9 mouse cellular contexts compared by ENCODE assay signal in the genomic region with DNA sequence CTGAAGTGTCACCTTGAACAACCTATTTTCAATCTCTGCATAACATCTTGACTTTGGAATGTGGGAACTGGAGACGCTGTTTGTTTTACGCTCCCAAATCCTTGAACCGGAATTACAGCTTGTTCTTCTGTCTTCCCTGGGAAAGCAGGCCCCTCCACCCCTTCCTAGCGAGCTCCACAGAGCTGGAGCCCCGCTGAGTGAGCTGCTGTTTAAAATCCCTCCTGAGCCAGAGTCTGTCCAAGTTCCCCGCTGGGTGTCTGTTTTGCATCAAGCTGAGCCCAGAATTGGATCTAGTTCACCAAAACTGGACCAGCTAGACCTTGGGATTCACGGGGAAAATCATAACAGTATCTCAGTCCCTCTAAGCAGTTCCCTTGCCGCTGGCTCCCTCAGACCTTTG.
A peak's percentile ranks its signal among the peaks of the same experiment; 100 is the strongest.
DNase-seq lines count a peak whose midpoint lies in the region; ATAC-seq lines count a peak whose summit lies in the region.
"Had no signal": no experiment of that assay in that cellular context is flagged by ENCODE, and none has a peak within 500 bp of the region (broad histone marks: within the 10 kb centered on the region; RNA-seq: fewer than 3 reads in every experiment).

No protein-coding gene starts in this region.

- H3K4me1 ChIP-seq in forebrain, embryonic 10.5 days, result peaks cover 46% of the 10 kb centered on the region
- H3K4me1 ChIP-seq in heart, embryonic 16.5 days (ENCODE audit: control insufficient read depth, insufficient read depth, low read length), result peaks cover 10% of the 10 kb centered on the region; the same call in 1 of the 2 replicates
- H3K4me1 ChIP-seq in limb, embryonic 11.5 days (ENCODE audit: control insufficient read depth, insufficient read depth, low read length), result peaks cover 20% of the 10 kb centered on the region; the same call in 1 of the 2 replicates
- H3K4me1 ChIP-seq in neural tube, embryonic 15.5 days, result peaks cover 37% of the 10 kb centered on the region
- H3K4me1 ChIP-seq: liver, embryonic 13.5 days had no signal

- DNase-seq in layer of hippocampus, adult 9-11 months, result peak; percentile 34
- no peak for DNase-seq in layer of hippocampus, adult 11-12 months (ENCODE audit: low spot score)
- DNase-seq in forebrain, embryonic 10.5 days (ENCODE audit: extremely low spot score, low spot score), result peak; percentile 29
- peak; percentile 54 for DNase-seq in limb, embryonic 11.5 days (ENCODE audit: low spot score)
- no peak for DNase-seq in spleen, adult 18-20 months
- no peak for DNase-seq in adrenal gland, adult 18-20 months (ENCODE audit: low spot score in 2 of 2)
- DNase-seq: liver, embryonic 13.5 days had no signal

- H3K27me3 ChIP-seq in forebrain, embryonic 10.5 days (ENCODE audit: poor library complexity, severe bottlenecking), result no peaks in the 10 kb centered on the region
- no peaks in the 10 kb centered on the region for H3K27me3 ChIP-seq in heart, embryonic 16.5 days (ENCODE audit: control insufficient read depth, insufficient read depth, low read length)
- H3K27me3 ChIP-seq in limb, embryonic 11.5 days (ENCODE audit: control insufficient read depth, insufficient read depth, low read length), result no peaks in the 10 kb centered on the region
- H3K27me3 ChIP-seq in neural tube, embryonic 15.5 days (replicated peaks), result no peaks in the 10 kb centered on the region
- H3K27me3 ChIP-seq: liver, embryonic 13.5 days had no signal

- H3K4me2 ChIP-seq in heart, embryonic 16.5 days (ENCODE audit: low read depth, low read length), result peak overlapping the region; percentile 34
- no peak overlapping the region for H3K4me2 ChIP-seq in limb, embryonic 11.5 days (ENCODE audit: low read depth, severe bottlenecking)
- H3K4me2 ChIP-seq in neural tube, embryonic 15.5 days, result peak overlapping the region; percentile 15
- H3K4me2 ChIP-seq: liver, embryonic 13.5 days had no signal

- H3K9me3 ChIP-seq in forebrain, embryonic 10.5 days, result no peaks in the 10 kb centered on the region
- H3K9me3 ChIP-seq in heart, embryonic 16.5 days (replicated peaks; ENCODE audit: control insufficient read depth, low read length), result no peaks in the 10 kb centered on the region
- H3K9me3 ChIP-seq in limb, embryonic 11.5 days (ENCODE audit: control insufficient read depth, low read length), result no peaks in the 10 kb centered on the region
- no peaks in the 10 kb centered on the region for H3K9me3 ChIP-seq in neural tube, embryonic 15.5 days (replicated peaks)
- H3K9me3 ChIP-seq: liver, embryonic 13.5 days had no signal

- no peaks in the 10 kb centered on the region for H3K36me3 ChIP-seq in forebrain, embryonic 10.5 days (replicated peaks)
- no peaks in the 10 kb centered on the region for H3K36me3 ChIP-seq in heart, embryonic 16.5 days (ENCODE audit: control insufficient read depth, insufficient read depth)
- no peaks in the 10 kb centered on the region for H3K36me3 ChIP-seq in limb, embryonic 11.5 days (ENCODE audit: control insufficient read depth, insufficient read depth, low read length)
- H3K36me3 ChIP-seq in neural tube, embryonic 15.5 days, result no peaks in the 10 kb centered on the region
- H3K36me3 ChIP-seq: liver, embryonic 13.5 days had no signal

- 0 out of 2 replicates have a peak overlapping the region, but pooled peaks have one; percentile 41 for H3K9ac ChIP-seq in heart, embryonic 16.5 days (ENCODE audit: low read length)
- H3K9ac ChIP-seq in limb, embryonic 11.5 days (ENCODE audit: low read length), result no peak overlapping the region
- no peak overlapping the region for H3K9ac ChIP-seq in neural tube, embryonic 15.5 days (replicated peaks)
- H3K9ac ChIP-seq: liver, embryonic 13.5 days had no signal

- WGBS in forebrain, embryonic 10.5 days, result 5% methylated on average over 8 of the region's 8 CpGs
- 12% methylated on average over 8 of the region's 8 CpGs for whole genome bisulfite sequencing in heart, embryonic 16.5 days
- 10% methylated on average over 8 of the region's 8 CpGs for WGBS in limb, embryonic 11.5 days
- WGBS in neural tube, embryonic 15.5 days, result 15% methylated on average over 8 of the region's 8 CpGs

- H3K4me3 ChIP-seq in forebrain, embryonic 10.5 days, result peak overlapping the region; percentile 8
- H3K4me3 ChIP-seq in heart, embryonic 16.5 days (ENCODE audit: low read length), result no peak overlapping the region
- H3K4me3 ChIP-seq in limb, embryonic 11.5 days (ENCODE audit: low read depth, low read length), result no peak overlapping the region
- H3K4me3 ChIP-seq in neural tube, embryonic 15.5 days (replicated peaks), result no peak overlapping the region
- H3K4me3 ChIP-seq: liver, embryonic 13.5 days had no signal

- no peak overlapping the region for H3K27ac ChIP-seq in forebrain, embryonic 10.5 days
- peak overlapping the region; percentile 48; the same call in 1 of the 2 replicates for H3K27ac ChIP-seq in heart, embryonic 16.5 days (ENCODE audit: low read length)
- no peak overlapping the region for H3K27ac ChIP-seq in limb, embryonic 11.5 days (replicated peaks; ENCODE audit: low read depth, low read length)
- H3K27ac ChIP-seq in neural tube, embryonic 15.5 days (replicated peaks), result peak overlapping the region; percentile 65
- H3K27ac ChIP-seq: liver, embryonic 13.5 days had no signal

- ATAC-seq in heart, embryonic 16.5 days (replicated peaks; ENCODE audit: extremely low read depth, insufficient read depth, low FRiP score), result no peak
- no peak for ATAC-seq in limb, embryonic 11.5 days (ENCODE audit: insufficient number of reproducible peaks, low FRiP score, low TSS enrichment, low read depth)
- ATAC-seq in neural tube, embryonic 15.5 days (ENCODE audit: low FRiP score), result peak; percentile 43; the same call in 1 of the 2 replicates

Comparison
In these comparisons a context has a peak if more than half of its experiments do, and no peak if none do; other contexts are left out.
1. DNase-seq: peak in layer of hippocampus, adult 9-11 months (single experiment), forebrain, embryonic 10.5 days (single experiment) and limb, embryonic 11.5 days (single experiment); none in layer of hippocampus, adult 11-12 months (single experiment), spleen, adult 18-20 months (0 of 2) and adrenal gland, adult 18-20 months (0 of 2).
2. H3K27ac ChIP-seq: peak in heart, embryonic 16.5 days (single experiment) and neural tube, embryonic 15.5 days (single experiment); none in forebrain, embryonic 10.5 days (single experiment) and limb, embryonic 11.5 days (single experiment).